Mouse (Mus musculus) liver, adult 2 months (tissue): ENCODE results near the gene Neil3.

Experiments
- CTCF ChIP-seq: fragments of 200-500 bp; IDR thresholded peaks from 2 replicates; pipeline ENCODE4 v1.5.1; 2011; ENCODE audit warnings: low read depth, low read length, control low read depth
- POLR2A ChIP-seq: fragments of 200-500 bp; IDR thresholded peaks from 2 replicates; pipeline ENCODE4 v1.6.1; 2011; ENCODE audit warnings: low read length, control low read depth; ENCODE audit not compliant: insufficient read depth; ENCODE audit errors: extremely low read depth

- no peak for TF ChIP-seq POLR2A
- TF ChIP-seq CTCF: no peak
These were observed 35.2 kb downstream of the Neil3 start for GRCm38 (mm10) chr8:53603672-53604071.
